8 mouse cellular contexts compared by ENCODE assay signal in the genomic region with DNA sequence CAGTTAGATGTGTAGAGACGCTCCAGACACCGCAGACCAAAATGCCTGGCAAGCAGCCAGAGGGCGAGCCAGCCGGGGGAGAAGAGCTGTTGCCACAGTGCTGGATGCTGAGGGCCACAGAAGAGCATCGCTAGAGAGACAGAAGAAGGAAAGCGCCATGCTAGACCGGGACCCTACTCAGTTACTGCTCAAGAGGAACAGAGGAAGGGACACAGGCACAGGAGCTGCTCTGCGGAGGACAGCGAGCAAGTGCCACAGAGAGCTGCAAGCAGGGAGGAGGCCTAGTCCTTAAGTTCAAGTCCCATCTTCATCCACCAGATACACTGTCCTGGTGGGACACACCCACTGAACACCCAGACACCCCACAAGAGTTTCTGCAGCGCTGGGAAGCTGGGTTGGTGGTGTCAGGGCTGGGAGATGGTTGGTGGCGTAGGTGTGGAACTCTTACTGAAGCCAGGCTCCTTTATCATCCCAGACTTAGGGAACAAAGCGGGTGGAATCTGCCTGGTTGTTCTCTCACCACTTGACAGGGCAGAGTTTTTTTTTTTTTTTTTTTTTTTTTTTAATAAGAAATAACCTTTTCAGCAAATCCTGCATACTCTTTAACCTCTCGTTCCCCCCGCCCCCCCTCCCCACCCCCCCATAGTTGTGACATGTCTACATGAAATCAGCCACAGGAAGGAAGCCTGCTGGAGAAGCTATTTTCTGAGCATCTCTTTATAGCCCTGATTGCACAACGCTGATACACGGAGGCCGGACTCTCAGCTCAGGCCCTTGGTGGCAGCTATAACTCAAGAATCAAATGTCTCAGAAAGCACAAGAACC. TPM values are rescaled to one million over a fixed set of nuclear protein-coding genes. Genes with fewer than 3 reads are reported as not detected.
DNase-seq lines count a peak whose midpoint lies in the region; ATAC-seq lines count a peak whose summit lies in the region.

No protein-coding gene starts in this region.

- WGBS in hindbrain, embryonic 13.5 days = 76% methylated on average over 17 of the region's 17 CpGs
- WGBS in hindbrain, embryonic 16.5 days = 69% methylated on average over 17 of the region's 17 CpGs

- H3K4me3 ChIP-seq in hindbrain, embryonic 13.5 days = no peak overlapping the region
- no peak overlapping the region for H3K4me3 ChIP-seq in hindbrain, embryonic 16.5 days (ENCODE audit: low read length)

- peaks cover 11% of the 10 kb centered on the region for H3K4me1 ChIP-seq in hindbrain, embryonic 13.5 days (replicated peaks)
- peaks cover 6% of the 10 kb centered on the region for H3K4me1 ChIP-seq in hindbrain, embryonic 16.5 days (ENCODE audit: control insufficient read depth, insufficient read depth, low read depth, low read length)

- peak; percentile 75 for DNase-seq in testis, postnatal 10 days (ENCODE audit: low spot score)
- no peak for DNase-seq in testis, postnatal 14 days (ENCODE audit: low spot score)
- DNase-seq in induced T-regulatory cell, adult 2 months (ENCODE audit: low read depth) = peak; percentile 50
- peak; percentile 75 for DNase-seq in naive thymus-derived CD4-positive, alpha-beta T cell, adult 2 months (ENCODE audit: low read depth)
- DNase-seq in left cerebral cortex, postnatal 25 days (ENCODE audit: low spot score in 2 of 2) = no peak
- no peak for DNase-seq in cerebellum, adult 8-10 months

- intact Hi-C loops in left cerebral cortex, postnatal 25 days (cut with DNase I) = no loop called here

- no peak overlapping the region for H3K9ac ChIP-seq in hindbrain, embryonic 13.5 days
- no peak overlapping the region for H3K9ac ChIP-seq in hindbrain, embryonic 16.5 days (ENCODE audit: low read depth, low read length)

- H3K27ac ChIP-seq in hindbrain, embryonic 13.5 days = 0 out of 2 replicates have a peak overlapping the region, but pooled peaks have one; percentile 19
- H3K27ac ChIP-seq in hindbrain, embryonic 16.5 days (ENCODE audit: low read depth, low read length) = no peak overlapping the region

- no peak overlapping the region for H3K4me2 ChIP-seq in hindbrain, embryonic 13.5 days
- no peak overlapping the region for H3K4me2 ChIP-seq in hindbrain, embryonic 16.5 days (ENCODE audit: low read length)

- no peaks in the 10 kb centered on the region for H3K27me3 ChIP-seq in hindbrain, embryonic 13.5 days
- H3K27me3 ChIP-seq in hindbrain, embryonic 16.5 days (replicated peaks; ENCODE audit: control insufficient read depth, insufficient read depth, low read length) = no peaks in the 10 kb centered on the region

- H3K9me3 ChIP-seq in hindbrain, embryonic 13.5 days = no peaks in the 10 kb centered on the region
- H3K9me3 ChIP-seq in hindbrain, embryonic 16.5 days (ENCODE audit: control insufficient read depth, low read length) = no peaks in the 10 kb centered on the region

- H3K36me3 ChIP-seq in hindbrain, embryonic 13.5 days = no peaks in the 10 kb centered on the region
- no peaks in the 10 kb centered on the region for H3K36me3 ChIP-seq in hindbrain, embryonic 16.5 days (ENCODE audit: control insufficient read depth, insufficient read depth, low read length)

- ATAC-seq in hindbrain, embryonic 13.5 days (ENCODE audit: low FRiP score) = no peak
- no peak for ATAC-seq in hindbrain, embryonic 16.5 days

RNA-seq across cellular contexts. Expression of gene Emc8, which starts 29.0 kb away (rescaled TPM):
- 135 and 150 TPM in 2 replicates for polyA plus RNA-seq in hindbrain, embryonic 13.5 days (2015; fragmentation: Nextera tagmentation; extraction: Ambion mirVana)
- 118 and 124 TPM in 2 replicates for polyA plus RNA-seq in hindbrain, embryonic 16.5 days (2015; fragmentation: Nextera tagmentation; extraction: Ambion mirVana)
- 10 to 100 TPM; 65.2 to 67.0 TPM for total RNA-seq in left cerebral cortex, postnatal 25 days (2021)

RNA-seq across cellular contexts. Expression of gene Cox4i1, which starts 29.3 kb away (rescaled TPM):
- 1,116 and 1,159 TPM in 2 replicates for polyA plus RNA-seq in hindbrain, embryonic 13.5 days (2015; fragmentation: Nextera tagmentation; extraction: Ambion mirVana)
- polyA plus RNA-seq in hindbrain, embryonic 16.5 days (2015; fragmentation: Nextera tagmentation; extraction: Ambion mirVana) = 1,225 and 1,379 TPM in 2 replicates
- 1,000 to 10,000 TPM; 1,169 to 1,197 TPM for total RNA-seq in left cerebral cortex, postnatal 25 days (2021)

RNA-seq across cellular contexts. Expression of gene Gm27021, which starts 29.5 kb away (rescaled TPM):
- 5.2 and 6.0 TPM in 2 replicates for polyA plus RNA-seq in hindbrain, embryonic 13.5 days (2015; fragmentation: Nextera tagmentation; extraction: Ambion mirVana)
- 6.5 and 7.9 TPM in 2 replicates for polyA plus RNA-seq in hindbrain, embryonic 16.5 days (2015; fragmentation: Nextera tagmentation; extraction: Ambion mirVana)
- total RNA-seq in left cerebral cortex, postnatal 25 days (2021) = under 1 TPM in 1 of 2 experiments, not detected in 1; 0.62 TPM

RNA-seq across cellular contexts. Expression of gene Irf8, which starts 38.8 kb away (rescaled TPM):
- polyA plus RNA-seq in hindbrain, embryonic 13.5 days (2015; fragmentation: Nextera tagmentation; extraction: Ambion mirVana) = 4.2 and 5.9 TPM in 2 replicates
- polyA plus RNA-seq in hindbrain, embryonic 16.5 days (2015; fragmentation: Nextera tagmentation; extraction: Ambion mirVana) = 4.2 and 4.8 TPM in 2 replicates
- 1 to 10 TPM; 4.9 to 5.8 TPM for total RNA-seq in left cerebral cortex, postnatal 25 days (2021)

RNA-seq across cellular contexts. Expression of gene 1190005I06Rik, which starts 49.9 kb away (rescaled TPM):
- 8.9 and 11.0 TPM in 2 replicates for polyA plus RNA-seq in hindbrain, embryonic 13.5 days (2015; fragmentation: Nextera tagmentation; extraction: Ambion mirVana)
- polyA plus RNA-seq in hindbrain, embryonic 16.5 days (2015; fragmentation: Nextera tagmentation; extraction: Ambion mirVana) = 18.3 and 20.5 TPM in 2 replicates
- 1 to 10 TPM; 8.6 TPM for total RNA-seq in left cerebral cortex, postnatal 25 days (2021)

Comparison
In these comparisons a context has a peak if more than half of its experiments do, and no peak if none do; other contexts are left out.
1. DNase-seq: peak in testis, postnatal 10 days (single experiment), induced T-regulatory cell, adult 2 months (single experiment) and naive thymus-derived CD4-positive, alpha-beta T cell, adult 2 months (single experiment); none in testis, postnatal 14 days (single experiment), left cerebral cortex, postnatal 25 days (0 of 2) and cerebellum, adult 8-10 months (single experiment).